ENCODE assay signal across 21 mouse cellular contexts in genomic region chr2:179627563-179627962, GRCm38 (mm10).
"Had no signal": no experiment of that assay in that cellular context is flagged by ENCODE, and none has a peak within 500 bp of the region (broad histone marks: within the 10 kb centered on the region; RNA-seq: fewer than 3 reads in every experiment).

No protein-coding gene starts in this region.

- H3K9ac ChIP-seq: limb, embryonic 12.5 days; limb, embryonic 15.5 days; liver, embryonic 14.5 days; liver, postnatal 0 days; lung, embryonic 15.5 days; midbrain, embryonic 12.5 days; neural tube, embryonic 12.5 days; neural tube, embryonic 15.5 days had no signal

- H3K4me2 ChIP-seq: limb, embryonic 12.5 days; limb, embryonic 15.5 days; liver, embryonic 11.5 days; lung, embryonic 15.5 days; midbrain, embryonic 12.5 days; neural tube, embryonic 12.5 days; neural tube, embryonic 15.5 days had no signal

- H3K27me3 ChIP-seq: limb, embryonic 12.5 days; limb, embryonic 15.5 days; lung, embryonic 15.5 days; midbrain, embryonic 12.5 days; neural tube, embryonic 12.5 days; neural tube, embryonic 15.5 days had no signal

- H3K27ac ChIP-seq: limb, embryonic 12.5 days; limb, embryonic 15.5 days; liver, embryonic 14.5 days; lung, embryonic 15.5 days; midbrain, embryonic 12.5 days; neural tube, embryonic 12.5 days; neural tube, embryonic 15.5 days; stomach, postnatal 0 days had no signal

- H3K9me3 ChIP-seq: limb, embryonic 12.5 days; limb, embryonic 15.5 days; lung, embryonic 15.5 days; midbrain, embryonic 12.5 days; neural tube, embryonic 12.5 days; neural tube, embryonic 15.5 days had no signal

- H3K36me3 ChIP-seq: limb, embryonic 12.5 days; limb, embryonic 15.5 days; lung, embryonic 15.5 days; midbrain, embryonic 12.5 days; neural tube, embryonic 12.5 days; neural tube, embryonic 15.5 days had no signal

- H3K4me1 ChIP-seq: limb, embryonic 12.5 days; limb, embryonic 15.5 days; lung, embryonic 15.5 days had no signal

- DNase-seq: kidney, adult 11 months; kidney, adult 8-10 months; left cerebral cortex, postnatal 4 days; liver, postnatal 0 days; lung, postnatal 14 days; lung, postnatal 4 days; right cerebral cortex, adult 18-20 months; right cerebral cortex, postnatal 14 days; right cerebral cortex, postnatal 4 days; thymus, adult 2 months; thymus, postnatal 14 days; thymus, postnatal 4 days had no signal

- ATAC-seq: liver, postnatal 0 days had no signal

- H3K4me3 ChIP-seq: limb, embryonic 12.5 days; limb, embryonic 15.5 days; lung, embryonic 15.5 days; midbrain, embryonic 12.5 days; neural tube, embryonic 12.5 days; neural tube, embryonic 15.5 days had no signal
